In genomic region chr1:59804363-59804762, GRCm38 (mm10) we compare ENCODE assay signal across 1 mouse cellular context.
TF ChIP-seq lines count a peak whose summit lies in the region.

No protein-coding gene starts in this region.

TF ChIP-seq in MEL, 35 proteins besides CTCF, POLR2A, EP300 and RAD21 (continued from another document):
- TF ChIP-seq USF2 (IDR thresholded peaks at IDR 0.05; ENCODE audit: borderline replicate concordance in 1 of 2, insufficient read depth in 1 of 2, low read depth in 1 of 2, low read length in 2 of 2) (no peak), TCF12 (IDR thresholded peaks at IDR 0.05; ENCODE audit: low read depth, low read length) (peak; percentile 61), MYC (IDR thresholded peaks at IDR 0.05; ENCODE audit: low read depth, low read length) (0 out of 2 replicates have a peak, but pooled peaks have one; percentile 18)
